Mouse (Mus musculus): ENCODE measurements around the gene Dnajc25.

GRCm38 (mm10) chr4:59006211-59006610 is 11.3 kb downstream of the Dnajc25 start:
- no peak for TF ChIP-seq CTCF (IDR thresholded peaks at IDR 0.05; ENCODE audit: low read depth)
- no peak for TF ChIP-seq EP300 (IDR thresholded peaks at IDR 0.05; ENCODE audit: low read depth)
